Mouse (Mus musculus) lung, postnatal 14 days (tissue): ENCODE results near the gene Lrrc3.

Experiments used
- DNase-seq: peaks from one replicate; pipeline ENCODE4 v3.0.0; 2021

The Lrrc3 gene

DNA sequence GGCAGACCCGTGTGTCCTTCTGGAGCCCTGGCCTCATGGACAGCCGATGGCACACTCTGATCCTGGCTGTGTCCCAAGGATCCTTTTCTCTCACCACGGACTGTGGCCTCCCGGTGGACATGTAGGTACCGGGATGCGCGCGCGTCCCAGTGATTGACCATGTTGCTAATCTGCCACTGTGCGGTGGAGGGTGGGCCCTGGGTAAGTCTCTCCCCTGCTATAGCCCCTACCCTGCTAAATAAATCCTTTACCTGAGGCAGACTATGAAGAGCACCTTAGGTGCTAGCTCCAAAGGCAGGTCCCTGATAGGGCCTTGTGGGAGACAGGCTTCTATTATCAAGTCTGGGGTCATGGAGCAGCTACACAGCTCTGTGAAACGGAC, 37.6 kb downstream of the Lrrc3 start:
- DNase-seq, result no peak

DNA sequence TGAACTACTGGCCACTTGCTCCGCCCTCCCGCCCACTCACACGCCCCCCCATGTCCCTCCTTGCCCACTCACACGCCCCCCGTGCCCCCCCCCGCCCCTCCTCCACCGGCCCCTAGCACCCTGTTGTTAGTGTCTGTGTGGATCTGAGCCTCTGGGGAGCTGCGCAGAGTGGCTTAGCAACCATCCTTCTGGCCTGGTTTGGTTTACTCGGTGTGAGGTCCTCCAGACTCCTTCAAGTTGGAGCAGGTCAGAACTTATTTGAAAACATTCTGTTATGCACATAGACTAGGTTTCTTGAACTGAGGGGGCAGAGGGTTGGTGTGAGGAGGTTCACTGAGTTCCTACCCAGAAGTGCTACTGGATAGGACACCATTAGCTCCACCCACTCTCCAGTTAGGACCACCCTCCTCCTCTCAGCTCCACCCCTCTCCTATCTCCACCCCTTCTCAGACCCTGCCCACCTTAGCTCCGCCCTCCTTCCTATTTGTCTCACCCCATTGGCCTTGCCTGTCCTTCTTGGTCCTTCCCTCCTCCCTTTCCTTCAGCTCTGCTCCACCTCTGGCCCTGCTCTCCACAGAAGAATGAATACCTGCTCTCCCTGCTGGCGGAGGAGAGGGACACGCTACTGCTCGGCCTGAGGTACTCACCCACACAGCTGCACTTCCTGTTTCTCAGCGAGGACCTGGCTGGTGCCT, 38.1 kb downstream of the Lrrc3 start:
- peak; percentile 40 for DNase-seq

DNA sequence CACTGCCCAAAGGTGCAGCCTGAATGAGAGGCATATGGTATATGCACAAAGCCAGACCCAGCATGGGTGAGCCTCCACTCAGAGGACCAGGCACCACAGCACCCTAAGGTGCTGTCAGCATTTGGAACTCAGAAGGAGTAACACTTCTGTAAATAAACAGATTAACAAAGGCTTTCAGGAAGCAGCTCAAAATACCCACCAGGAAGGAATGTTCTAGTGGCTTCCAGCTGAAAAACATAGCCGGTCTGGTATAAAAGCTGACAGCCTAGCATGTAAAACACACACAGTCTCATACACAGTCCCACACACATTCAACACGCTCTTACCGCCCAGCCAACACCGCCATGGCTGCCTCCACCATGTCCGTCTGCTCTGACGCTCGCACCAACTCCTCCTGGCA, 40.7 kb downstream of the Lrrc3 start, which contains the start of gene Gm3285:
Gene Gm3285, plus strand, starts transcription at position 301 of the 400 bp plus-strand sequence.
- no peak for DNase-seq

DNA sequence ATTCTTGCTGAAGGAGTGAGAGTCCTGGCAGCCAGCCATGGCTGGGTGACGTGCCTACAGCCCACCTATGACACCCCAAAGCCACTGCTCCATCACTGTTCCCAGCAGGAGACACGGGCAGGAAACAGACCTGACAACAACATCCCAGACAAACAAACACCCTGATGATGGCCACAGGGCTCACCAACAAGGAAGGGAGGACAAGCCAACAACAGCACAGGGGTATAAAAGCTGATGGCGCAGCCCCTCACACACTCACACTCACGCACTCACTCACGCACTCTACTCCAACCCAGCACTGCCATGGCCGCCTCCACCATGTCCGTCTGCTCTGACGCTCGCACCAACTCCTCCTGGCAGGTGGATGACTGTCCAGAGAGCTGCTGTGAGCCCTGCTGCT, 49.8 kb downstream of the Lrrc3 start, which contains the start of gene Gm10318:
Gene Gm10318, plus strand, starts transcription at position 301 of the 400 bp plus-strand sequence.
- no peak for DNase-seq
